Mouse (Mus musculus) MEL (cell line): Measurements from ENCODE around the gene Acat2.
"Not testable (repeated sequence)": the region's sequence is repeated elsewhere in the genome, so short reads cannot be mapped to it uniquely, and the experiment has no call there.

ENCODE experiments used
- CHD1 ChIP-seq: IDR thresholded peaks from 2 replicates; pipeline ENCODE4 v1.6.1; 2012; ENCODE audit warnings: low read depth, mild to moderate bottlenecking, inconsistent platforms, low read length, improper control_type of control experiment
- CHD2 ChIP-seq: IDR thresholded peaks from 2 replicates; pipeline ENCODE4 v1.6.1; 2011; ENCODE audit warnings: low read length, improper control_type of control experiment
- CTCF ChIP-seq, 3 experiments: IDR thresholded peaks in 2 of 3; conservative IDR thresholded peaks in 1 of 3; 2 replicates each; pipeline ENCODE4 v1.5.1; 2011 to 2012; ENCODE audit warnings: low read length in 3 of 3, low read depth in 2 of 3, mild to moderate bottlenecking in 2 of 3, improper control_type of control experiment in 1 of 3, inconsistent platforms in 1 of 3, mixed read lengths in 1 of 3, moderate library complexity in 1 of 3; ENCODE audit not compliant: control insufficient read depth in 1 of 3, insufficient read depth in 1 of 3, poor library complexity in 1 of 3, severe bottlenecking in 1 of 3
- E2F4 ChIP-seq: IDR thresholded peaks from 2 replicates; pipeline ENCODE4 v1.6.1; 2011; ENCODE audit warnings: low read depth, low read length, improper control_type of control experiment, borderline replicate concordance
- EP300 ChIP-seq, 2 experiments: IDR thresholded peaks; 2 replicates each; pipeline ENCODE4 v1.6.1; 2011; ENCODE audit warnings: improper control_type of control experiment in 2 of 2, low read length in 2 of 2, low read depth in 1 of 2, mild to moderate bottlenecking in 1 of 2
- POLR2A ChIP-seq, 2 experiments: IDR thresholded peaks; 2 replicates each; pipeline ENCODE4 v1.6.1; 2011 to 2012; ENCODE audit warnings: low read length in 2 of 2, mild to moderate bottlenecking in 2 of 2, control low read depth in 1 of 2, improper control_type of control experiment in 1 of 2, low read depth in 1 of 2, moderate library complexity in 1 of 2; ENCODE audit not compliant: control insufficient read depth in 1 of 2, insufficient read depth in 1 of 2, poor library complexity in 1 of 2
- POLR2AphosphoS2 ChIP-seq: IDR thresholded peaks from 2 replicates; pipeline ENCODE4 v1.6.1; 2011; ENCODE audit warnings: low read length, improper control_type of control experiment
- RCOR1 ChIP-seq: IDR thresholded peaks from 2 replicates; pipeline ENCODE4 v1.6.1; 2012; ENCODE audit warnings: low read depth, mild to moderate bottlenecking, inconsistent platforms, low read length, improper control_type of control experiment
- USF1 ChIP-seq: IDR thresholded peaks from 2 replicates; pipeline ENCODE4 v1.6.1; 2014; ENCODE audit warnings: low read depth, mild to moderate bottlenecking, inconsistent platforms, low read length, improper control_type of control experiment, moderate library complexity
- ZMIZ1 ChIP-seq: IDR thresholded peaks from 2 replicates; pipeline ENCODE4 v1.6.1; 2012; ENCODE audit warnings: low read depth, mild to moderate bottlenecking, inconsistent platforms, low read length, improper control_type of control experiment, moderate library complexity

DNA sequence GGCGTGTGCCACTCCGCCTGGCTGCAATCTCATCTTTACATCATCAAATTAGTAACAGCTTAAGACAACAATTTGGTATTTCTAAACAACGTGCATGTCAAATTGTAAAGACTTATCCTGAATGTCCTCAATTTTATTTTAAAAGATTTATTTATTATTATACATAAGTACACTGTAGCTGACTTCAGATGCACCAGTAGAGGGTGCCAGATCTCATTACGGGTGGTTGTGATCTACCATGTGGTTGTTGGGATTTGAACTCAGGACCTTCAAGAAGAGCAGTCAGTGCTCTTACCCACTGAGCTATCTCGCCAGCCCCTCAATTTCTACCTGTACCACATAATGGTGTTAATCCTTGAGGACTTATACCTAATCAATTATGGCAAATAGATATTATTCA lies 41.7 kb upstream of the Acat2 start:
- TF ChIP-seq ZMIZ1; E2F4; USF1; CHD1; CHD2; RCOR1; POLR2A (IDR thresholded peaks at IDR 0.05; ENCODE audit: control insufficient read depth in 1 of 2, insufficient read depth in 1 of 2, low read depth in 1 of 2, low read length in 2 of 2, poor library complexity in 1 of 2); EP300 (IDR thresholded peaks at IDR 0.05; ENCODE audit: low read depth in 1 of 2, low read length in 2 of 2); POLR2AphosphoS2: not testable (repeated sequence)
- TF ChIP-seq CTCF (IDR thresholded peaks at IDR 0.05 in 2 of 3, conservative IDR thresholded peaks at IDR 0.05 in 1 of 3; ENCODE audit: control insufficient read depth in 1 of 3, insufficient read depth in 1 of 3, low read depth in 2 of 3, low read length in 3 of 3, poor library complexity in 1 of 3, severe bottlenecking in 1 of 3) = peak in 2 of 3 experiments; percentile 15; a peak in 2 of 6 replicates
